Mouse (Mus musculus) 416B (cell line): ENCODE measurements around the gene Lnx2.

Experiments used
- DNase-seq: peaks from one replicate; pipeline ENCODE4 v3.0.0; 2011; ENCODE audit warnings: low read depth

The Lnx2 gene

GRCm38 (mm10) chr5:147076026-147076798 lies at the start of gene Lnx2:
Lnx2 (minus strand) TSS chr5:147076586.
- DNase-seq = peak; percentile 96

- DNase-seq = no peak
Measured at GRCm38 (mm10) chr5:147125542-147126185, 49.3 kb upstream of the Lnx2 start.

GRCm38 (mm10) chr5:147124794-147125193 lies 48.4 kb upstream of the Lnx2 start:
- no peak for DNase-seq

GRCm38 (mm10) chr5:147121146-147121545 lies 44.8 kb upstream of the Lnx2 start:
- DNase-seq = peak; percentile 21

GRCm38 (mm10) chr5:147117027-147117426 lies 40.6 kb upstream of the Lnx2 start:
- no peak for DNase-seq

- DNase-seq = no peak
Measured at GRCm38 (mm10) chr5:147115631-147116030, 39.2 kb upstream of the Lnx2 start.

GRCm38 (mm10) chr5:147114738-147115137 lies 38.4 kb upstream of the Lnx2 start:
- DNase-seq = no peak

- no peak for DNase-seq
Measured at GRCm38 (mm10) chr5:147108861-147109591, 32.6 kb upstream of the Lnx2 start.

GRCm38 (mm10) chr5:147107276-147107675 lies 30.9 kb upstream of the Lnx2 start:
- DNase-seq = no peak

GRCm38 (mm10) chr5:147102295-147102694 lies 25.9 kb upstream of the Lnx2 start:
- DNase-seq = no peak

- no peak for DNase-seq
Measured at GRCm38 (mm10) chr5:147100180-147100579, 23.8 kb upstream of the Lnx2 start.

GRCm38 (mm10) chr5:147098667-147099066 lies 22.3 kb upstream of the Lnx2 start:
- DNase-seq = no peak

GRCm38 (mm10) chr5:147096586-147096985 lies 20.2 kb upstream of the Lnx2 start:
- no peak for DNase-seq

GRCm38 (mm10) chr5:147094296-147094695 lies 17.9 kb upstream of the Lnx2 start:
- no peak for DNase-seq

- DNase-seq = no peak
Measured at GRCm38 (mm10) chr5:147092448-147092847, 16.1 kb upstream of the Lnx2 start.

GRCm38 (mm10) chr5:147090256-147090963 lies 14.0 kb upstream of the Lnx2 start:
- DNase-seq = no peak

- no peak for DNase-seq
Measured at GRCm38 (mm10) chr5:147089836-147090235, 13.4 kb upstream of the Lnx2 start.

- DNase-seq = no peak
Measured at GRCm38 (mm10) chr5:147086816-147087215, 10.4 kb upstream of the Lnx2 start.

- no peak for DNase-seq
Measured at GRCm38 (mm10) chr5:147085201-147085894, 9.0 kb upstream of the Lnx2 start.

GRCm38 (mm10) chr5:147078110-147078900 lies 1.9 kb upstream of the Lnx2 start:
- DNase-seq = peak; percentile 41
